Mouse (Mus musculus) kidney, adult 8-10 months (tissue): Measurements from ENCODE around the gene Mapk8ip1.
"Not testable (repeated sequence)": the region's sequence is repeated elsewhere in the genome, so short reads cannot be mapped to it uniquely, and the experiment has no call there.

ENCODE experiments used
- DNase-seq, 2 experiments: peaks; one replicate each; pipeline ENCODE4 v3.0.0; 2022

Gene Mapk8ip1

DNA sequence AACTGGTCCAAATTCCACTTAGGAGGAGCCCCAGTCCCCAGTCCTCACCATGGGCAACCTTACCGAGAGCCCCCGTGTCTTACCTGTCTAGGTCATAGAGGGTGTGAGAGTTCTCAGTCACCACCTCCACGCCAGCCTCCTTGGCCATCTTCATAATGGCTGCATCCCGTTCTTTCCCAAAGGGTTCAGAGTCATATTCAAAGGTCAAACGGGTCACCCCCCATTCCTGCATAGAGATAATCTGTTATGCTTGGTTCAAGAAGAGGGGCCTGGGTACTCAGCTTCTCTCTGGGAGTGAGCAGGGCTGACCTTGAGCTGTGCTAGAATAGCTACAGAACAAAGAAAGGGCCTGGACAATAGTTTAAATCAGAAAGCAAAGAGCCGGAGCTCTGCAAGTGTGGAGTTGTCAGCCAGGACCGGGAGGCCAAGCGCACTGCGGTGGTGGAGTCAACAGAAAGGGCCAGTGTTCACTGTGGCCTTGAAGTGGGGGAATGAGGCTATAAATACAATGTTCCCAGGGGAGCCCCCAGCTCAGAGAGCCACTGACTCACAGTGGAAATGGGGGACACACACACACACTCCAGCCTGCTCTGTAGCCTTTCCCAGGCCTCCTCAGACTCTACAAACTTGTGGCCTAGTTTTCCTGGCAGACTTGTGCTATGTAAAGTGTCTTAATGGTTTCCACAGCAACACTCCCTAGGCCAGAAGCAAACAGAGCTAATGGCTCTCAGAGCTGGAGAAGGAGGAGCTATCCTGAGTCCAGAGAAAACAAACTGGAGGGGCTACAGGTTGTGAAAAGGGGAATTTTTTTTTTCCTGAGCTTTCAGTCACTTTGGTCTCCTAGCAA lies 23.6 kb upstream of the Mapk8ip1 start:
- DNase-seq = peak; percentile 30 to 59

DNA sequence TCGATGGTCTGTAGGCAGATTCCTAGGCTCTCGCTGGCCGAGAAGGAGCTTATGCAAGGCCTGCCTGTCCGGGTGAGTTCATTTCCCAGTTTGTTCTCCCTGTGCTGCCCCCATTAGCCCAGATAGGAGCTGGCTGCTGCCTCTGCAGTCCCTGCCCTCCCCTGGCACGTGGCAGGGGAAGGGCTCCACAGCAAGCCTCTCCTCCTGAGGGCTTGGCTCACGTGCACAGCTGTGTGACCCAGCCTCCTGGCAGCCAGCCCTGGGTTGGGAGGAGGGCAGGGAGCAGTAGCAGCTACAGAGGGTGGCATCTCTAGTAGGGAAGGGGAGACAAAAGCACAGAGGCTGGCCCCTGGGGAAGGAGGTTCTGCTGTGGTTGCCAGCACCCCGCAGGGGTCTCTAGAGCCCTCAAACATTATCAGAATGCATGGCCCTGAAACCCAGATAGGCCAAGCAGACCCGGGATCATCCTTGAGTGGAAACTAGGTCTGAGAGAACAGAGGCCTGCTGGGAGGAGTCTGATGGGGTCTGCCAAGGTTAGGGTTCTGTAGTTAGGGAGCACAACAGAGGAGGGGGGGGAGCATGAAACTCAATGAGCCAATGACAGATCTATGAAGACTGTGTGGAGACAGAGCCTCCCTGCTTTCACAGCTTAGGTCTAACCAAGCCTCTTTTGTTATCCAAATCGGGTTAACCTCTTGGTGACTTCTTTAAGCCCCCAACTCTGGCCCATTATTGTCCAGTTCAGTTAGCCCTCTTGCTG lies 22.8 kb upstream of the Mapk8ip1 start:
- DNase-seq = peak; percentile 98 to 99

- no peak for DNase-seq
Observed at GRCm38 (mm10) chr2:92423156-92423555, 22.1 kb upstream of the Mapk8ip1 start.

- DNase-seq = peak in 1 of 2 experiments; percentile 46
Observed at GRCm38 (mm10) chr2:92422388-92423135, 21.5 kb upstream of the Mapk8ip1 start.

- DNase-seq = peak; percentile 52 to 77
Observed at GRCm38 (mm10) chr2:92421723-92422387, 20.8 kb upstream of the Mapk8ip1 start.

GRCm38 (mm10) chr2:92411705-92412104 lies 10.6 kb upstream of the Mapk8ip1 start:
- no peak for DNase-seq

GRCm38 (mm10) chr2:92408309-92409045 lies 7.4 kb upstream of the Mapk8ip1 start:
- peak; percentile 71 to 77 for DNase-seq

DNA sequence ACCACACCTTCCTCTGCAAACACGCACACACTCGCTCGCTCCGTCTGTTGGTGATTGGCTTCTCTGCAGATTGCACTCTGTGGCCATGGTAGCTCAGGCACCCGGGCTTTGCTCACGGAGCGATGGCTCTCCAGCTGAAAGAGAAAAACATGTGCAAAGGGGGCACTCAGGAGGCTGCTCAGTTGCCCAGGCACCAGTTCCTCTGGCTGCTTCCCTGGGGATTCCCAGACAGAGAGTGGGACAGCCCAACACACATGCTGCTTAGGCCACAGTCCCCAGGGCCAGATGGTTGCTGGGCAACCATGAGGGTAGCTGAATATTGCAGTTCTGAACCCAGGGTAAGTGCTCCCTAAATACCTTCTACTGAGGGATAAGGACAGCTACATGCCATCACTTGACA lies 4.6 kb upstream of the Mapk8ip1 start:
- no peak for DNase-seq

GRCm38 (mm10) chr2:92404737-92405136 lies 3.7 kb upstream of the Mapk8ip1 start:
- no peak for DNase-seq

DNA sequence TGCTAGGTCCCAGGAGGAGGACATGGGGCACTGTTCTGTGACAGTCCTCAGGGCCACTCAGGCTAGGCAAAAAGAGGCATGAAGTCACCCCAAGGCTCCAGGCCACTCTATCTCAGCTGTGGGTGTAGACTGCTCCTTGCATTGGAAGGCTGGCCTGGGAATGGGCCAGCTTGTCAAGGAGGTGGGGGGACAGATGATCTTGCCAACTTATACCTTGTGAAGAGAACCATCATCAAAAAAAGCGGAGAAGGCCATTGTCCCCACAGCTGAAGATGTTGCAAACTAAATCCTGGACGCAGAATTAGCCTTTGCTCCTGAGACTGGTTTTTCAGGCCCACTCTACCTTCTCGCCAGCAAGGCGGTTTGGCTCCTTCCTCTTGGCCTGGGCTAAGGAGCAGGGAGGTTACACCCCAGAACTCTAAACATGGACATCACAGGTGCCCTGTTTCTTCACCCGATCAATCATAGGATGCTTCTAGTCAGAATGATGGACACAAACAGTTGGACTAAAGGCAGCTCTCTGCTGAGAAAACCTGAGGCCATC lies 2.8 kb upstream of the Mapk8ip1 start:
- DNase-seq = no peak

GRCm38 (mm10) chr2:92402591-92403326 lies 1.7 kb upstream of the Mapk8ip1 start:
- peak; percentile 52 to 63 for DNase-seq

- DNase-seq = no peak
Observed at GRCm38 (mm10) chr2:92400682-92401081, 381 bp downstream of the Mapk8ip1 start.

GRCm38 (mm10) chr2:92399877-92400276 lies 1.2 kb downstream of the Mapk8ip1 start:
- DNase-seq = not testable (repeated sequence)

- no peak for DNase-seq
Observed at GRCm38 (mm10) chr2:92397436-92397835, 3.6 kb downstream of the Mapk8ip1 start.

DNA sequence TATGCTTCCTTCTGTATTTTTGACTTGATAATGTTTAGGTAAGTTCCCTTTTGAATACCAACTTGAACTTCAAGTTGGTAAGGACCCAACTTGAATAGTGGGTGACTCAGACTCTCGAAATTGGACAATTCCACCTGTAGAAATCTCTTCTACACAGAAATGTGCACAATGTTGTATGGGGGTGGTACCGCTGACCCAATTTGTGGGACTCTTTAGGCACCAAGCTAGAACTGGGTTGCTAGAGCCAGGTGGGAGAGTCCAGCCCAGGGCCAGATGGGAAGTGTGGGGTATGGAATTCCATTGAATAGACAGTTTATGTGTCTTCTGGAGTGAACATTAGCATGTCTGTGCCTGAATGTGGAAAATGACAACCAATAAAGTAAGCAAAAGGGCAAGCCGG lies 5.5 kb downstream of the Mapk8ip1 start:
- no peak for DNase-seq

DNA sequence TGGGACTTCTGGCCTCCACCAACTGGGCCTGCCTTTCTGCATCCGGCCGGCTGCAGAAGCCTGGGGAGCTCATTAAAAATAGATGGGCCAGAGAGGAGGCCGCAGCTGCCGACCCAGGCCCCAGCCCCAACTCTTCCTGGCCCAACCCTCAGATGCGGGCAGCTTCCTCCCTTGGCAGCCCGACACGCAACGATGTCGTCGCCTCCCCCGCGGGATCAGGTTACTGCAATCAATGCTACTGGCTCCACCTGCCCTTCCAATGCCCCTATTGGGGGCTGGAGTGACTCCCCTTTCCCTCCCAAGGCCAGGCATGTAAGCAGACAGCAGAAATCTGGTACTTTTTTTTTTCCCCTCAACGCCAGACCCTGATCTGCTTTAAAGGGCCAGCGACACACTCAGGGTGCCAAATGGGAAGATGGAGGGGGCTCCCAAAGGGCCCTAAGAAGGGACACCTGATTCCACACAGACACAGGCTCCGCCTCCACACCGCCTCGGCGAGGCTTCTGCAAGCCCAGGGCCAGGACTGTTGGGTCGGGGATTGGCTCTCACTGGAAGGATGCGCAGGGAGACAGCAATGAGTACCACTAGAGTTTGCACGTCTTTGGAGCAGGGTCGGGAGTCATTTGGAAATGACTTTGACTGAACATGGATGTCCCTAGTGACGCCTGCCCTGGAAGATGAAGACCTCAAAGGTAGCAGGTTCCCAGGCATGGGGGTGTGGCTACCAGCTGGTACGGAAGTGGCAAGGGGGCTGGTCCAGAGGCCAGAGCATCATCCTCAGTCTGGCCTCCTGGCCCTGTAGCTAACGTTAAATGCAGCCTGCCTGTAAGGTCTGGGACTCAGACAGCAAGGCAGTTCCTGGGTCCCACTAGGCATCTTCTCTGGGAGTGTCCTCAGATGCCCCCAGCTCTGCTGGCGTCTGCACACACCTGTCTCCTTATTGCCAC lies 8.5 kb downstream of the Mapk8ip1 start:
- no peak for DNase-seq

DNA sequence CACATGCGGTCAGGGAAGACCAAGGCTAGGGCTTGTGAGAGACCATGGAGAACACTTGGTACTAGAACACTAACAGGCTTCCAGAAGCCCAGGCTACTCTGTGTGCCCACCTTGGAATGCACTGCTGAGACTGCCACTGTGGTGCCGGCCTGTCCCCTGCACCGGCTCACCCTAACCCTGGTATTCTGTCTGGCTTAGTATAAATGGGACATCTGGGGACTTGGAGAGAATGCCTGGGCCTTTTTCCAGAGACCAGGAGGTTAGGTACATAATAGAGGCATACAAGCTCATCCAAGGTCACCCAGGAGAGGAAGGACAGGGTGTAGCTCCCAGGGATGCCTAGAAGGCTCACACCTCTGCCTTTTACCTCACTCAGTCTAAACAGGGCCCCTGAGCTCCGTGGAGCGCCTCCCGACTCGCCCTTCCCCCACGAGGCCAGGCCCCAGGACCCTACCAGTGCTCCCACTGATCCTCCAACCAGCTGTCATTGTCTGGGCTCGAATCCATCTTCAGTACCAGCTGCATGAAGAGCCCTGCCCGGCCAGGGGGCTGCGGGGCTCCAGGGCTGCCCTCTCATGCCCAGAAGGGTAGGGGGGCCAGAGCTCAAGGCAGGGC lies 9.3 kb downstream of the Mapk8ip1 start:
- no peak for DNase-seq

DNA sequence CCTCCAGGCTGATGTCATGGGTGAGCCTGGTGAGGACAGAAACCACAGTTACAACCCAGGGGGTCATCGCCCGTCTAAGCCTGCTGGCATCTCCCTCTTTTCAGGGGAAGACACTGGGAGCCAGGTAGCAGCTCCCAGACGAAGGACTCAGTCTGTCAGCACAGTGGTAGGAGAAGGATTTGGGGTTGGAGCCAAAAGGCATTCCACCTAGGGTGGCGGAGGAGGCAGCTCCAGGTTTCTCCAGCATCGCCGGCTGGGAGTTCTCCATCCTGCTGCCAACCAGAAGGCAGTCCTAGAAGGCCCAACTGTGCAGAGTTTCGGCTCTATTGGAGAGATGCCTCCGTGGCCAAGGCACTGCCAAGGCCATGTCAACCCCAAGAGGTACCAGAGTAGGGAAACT lies 9.9 kb downstream of the Mapk8ip1 start:
- no peak for DNase-seq

DNA sequence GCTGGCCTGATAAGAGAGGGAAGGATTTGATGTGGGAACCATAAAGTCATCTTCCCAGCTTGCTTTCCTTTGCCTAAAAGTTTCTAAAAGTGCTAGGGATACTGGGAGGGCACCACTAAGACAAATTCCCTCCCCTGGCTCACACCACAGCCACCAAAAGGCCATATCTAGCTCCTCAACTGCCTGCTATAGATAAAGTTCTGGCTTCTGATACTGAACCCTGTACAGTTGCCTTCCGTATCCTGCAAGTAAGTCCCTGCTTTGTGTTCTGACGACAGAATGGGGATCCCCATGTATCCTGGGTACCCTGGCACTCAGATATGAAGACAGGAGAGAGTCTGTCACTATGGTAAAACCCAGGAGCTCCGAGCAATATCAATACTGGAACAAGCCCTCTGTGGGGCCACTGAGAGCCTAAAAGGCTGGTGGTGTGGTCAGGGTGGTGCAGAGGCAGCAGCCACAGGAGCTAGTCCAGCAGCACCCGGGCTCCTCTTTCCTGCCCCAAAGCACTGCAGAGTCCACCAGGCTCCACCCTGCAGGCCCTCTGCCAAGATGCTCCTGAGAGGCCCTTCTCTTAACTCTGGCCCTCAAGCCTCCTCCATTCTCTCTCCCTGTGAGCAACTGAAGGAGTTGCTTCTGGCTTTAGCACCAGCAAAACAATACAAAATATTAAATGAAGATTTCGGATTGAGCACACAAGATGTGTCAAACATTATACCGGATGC lies 10.7 kb downstream of the Mapk8ip1 start:
- DNase-seq = no peak
